Mouse (Mus musculus) erythroblast, embryonic 14.5 days (primary cell): ENCODE results near the gene Sdha.

Source experiments
- GATA1 ChIP-seq: IDR thresholded peaks from 2 replicates; pipeline ENCODE4 v1.6.1; 2012; ENCODE audit warnings: low read length, inconsistent platforms, mixed read lengths
- TAL1 ChIP-seq: IDR thresholded peaks from 3 replicates; pipeline ENCODE4 v1.6.1; 2012; ENCODE audit warnings: low read length, inconsistent platforms, mixed read lengths

- TF ChIP-seq GATA1, result no peak
- no peak for TF ChIP-seq TAL1
Measured at GRCm38 (mm10) chr13:74390371-74390990, 40.4 kb upstream of the Sdha start, which contains the start of gene Zfp72.
